Mouse (Mus musculus) forebrain, embryonic 16.5 days (tissue): ENCODE results near the gene Dusp22. TPM values are rescaled to one million over a fixed set of nuclear protein-coding genes. Genes with fewer than 3 reads are reported as not detected.

Experiments
- ATAC-seq: fragments of 200-750 bp; cut with Nextera tagmentation; 2 replicates; pipeline ENCODE4 v1.8.0; 2017; ENCODE audit warnings: mild to moderate bottlenecking, moderate library complexity
- H3K27ac ChIP-seq: fragments of 300-500 bp; sonication (generic); 2 replicates; pipeline ENCODE4 v1.5.1; 2014; ENCODE audit warnings: low read length, control low read depth
- H3K27me3 ChIP-seq: fragments of 300-500 bp; sonication (generic); replicated peaks from 2 replicates; pipeline ENCODE4 v1.6.1; 2014; ENCODE audit warnings: low read length; ENCODE audit not compliant: control insufficient read depth, insufficient read depth
- H3K36me3 ChIP-seq: fragments of 300-500 bp; sonication (generic); 2 replicates; pipeline ENCODE4 v1.6.1; 2014; ENCODE audit not compliant: control insufficient read depth, insufficient read depth
- H3K4me1 ChIP-seq: fragments of 300-500 bp; sonication (generic); replicated peaks from 2 replicates; pipeline ENCODE4 v1.6.1; 2014; ENCODE audit warnings: low read length; ENCODE audit not compliant: control insufficient read depth, insufficient read depth
- H3K4me2 ChIP-seq: fragments of 300-500 bp; sonication (generic); 2 replicates; pipeline ENCODE4 v1.6.1; 2014; ENCODE audit warnings: mild to moderate bottlenecking, low read length, control low read depth
- H3K4me3 ChIP-seq: fragments of 300-500 bp; sonication (generic); replicated peaks from 2 replicates; pipeline ENCODE4 v1.5.1; 2014; ENCODE audit warnings: mild to moderate bottlenecking, low read length, control low read depth
- H3K9ac ChIP-seq: fragments of 300-500 bp; sonication (generic); replicated peaks from 2 replicates; pipeline ENCODE4 v1.6.1; 2014; ENCODE audit warnings: low read depth, low read length, control low read depth
- H3K9me3 ChIP-seq: fragments of 300-500 bp; sonication (generic); 2 replicates; pipeline ENCODE4 v1.6.1; 2016; ENCODE audit warnings: low read length; ENCODE audit not compliant: control insufficient read depth
- WGBS: fragments of 180-500 bp; shearing (Covaris S2); extraction: QIAGEN DNeasy Blood & Tissue Kit; methylation state at CpG from one replicate; pipeline ENCODE4 v1.1.7; 2014; 5-methylcytosine and 5-hydroxymethylcytosine counted together
- polyA plus RNA-seq: library from polyadenylated mRNA; unstranded; fragments of >200 nt; fragmentation: Nextera tagmentation; extraction: Ambion mirVana; gene quantifications from 2 replicates; pipeline ENCODE4 v1.2.1, GENCODE M21; 2015

Gene Dusp22
- polyA plus RNA-seq, 1 experiment from 2014 or later = 15.9 TPM

DNA sequence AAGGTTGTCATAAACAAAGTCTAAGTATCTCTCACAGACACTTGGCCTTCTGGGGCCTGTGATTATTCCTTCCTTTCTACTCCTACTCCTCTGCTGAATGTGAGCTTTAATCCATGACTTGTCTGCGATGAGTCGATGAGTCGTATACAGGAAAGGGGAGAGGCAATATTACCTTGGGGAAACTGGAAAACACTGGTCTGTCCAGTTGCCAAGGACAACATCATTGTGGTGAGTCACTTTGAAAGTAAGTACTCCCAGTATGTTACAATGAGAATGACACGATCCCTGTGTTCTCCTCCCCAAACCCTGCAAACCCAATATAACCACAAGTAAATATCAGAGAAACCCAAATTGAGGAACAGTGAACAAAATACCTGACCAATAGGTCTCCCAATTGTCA lies 17.7 kb upstream of the Dusp22 start:
- Histone ChIP-seq H3K27ac (no peak overlapping the region), H3K4me2 (no peak overlapping the region), H3K4me1 (no peaks in the 10 kb centered on the region), H3K27me3 (no peaks in the 10 kb centered on the region), H3K36me3 (no peaks in the 10 kb centered on the region), H3K9ac (no peak overlapping the region), H3K9me3 (no peaks in the 10 kb centered on the region), H3K4me3 (no peak overlapping the region)
- ATAC-seq = no peak
- WGBS = 87% methylated on average over 4 of the region's 4 CpGs

- no peaks in the 10 kb centered on the region for H3K36me3 ChIP-seq
- H3K9ac ChIP-seq = no peak overlapping the region
- no peaks in the 10 kb centered on the region for H3K9me3 ChIP-seq
- H3K27me3 ChIP-seq = no peaks in the 10 kb centered on the region
- ATAC-seq = no peak
- no peak overlapping the region for H3K4me3 ChIP-seq
- no peaks in the 10 kb centered on the region for H3K4me1 ChIP-seq
- H3K27ac ChIP-seq = no peak overlapping the region
- no peak overlapping the region for H3K4me2 ChIP-seq
Measured at GRCm38 (mm10) chr13:30648461-30648860, 11.3 kb upstream of the Dusp22 start.

- no peak overlapping the region for H3K9ac ChIP-seq
- no peaks in the 10 kb centered on the region for H3K9me3 ChIP-seq
- no peaks in the 10 kb centered on the region for H3K4me1 ChIP-seq
- no peak overlapping the region for H3K4me2 ChIP-seq
- ATAC-seq = no peak
- H3K36me3 ChIP-seq = no peaks in the 10 kb centered on the region
- H3K27ac ChIP-seq = no peak overlapping the region
- no peak overlapping the region for H3K4me3 ChIP-seq
- H3K27me3 ChIP-seq = no peaks in the 10 kb centered on the region
- WGBS = 90% methylated on average over 5 of the region's 5 CpGs
Measured at GRCm38 (mm10) chr13:30649197-30649596, 10.6 kb upstream of the Dusp22 start.

- H3K36me3 ChIP-seq = no peaks in the 10 kb centered on the region
- no peaks in the 10 kb centered on the region for H3K27me3 ChIP-seq
- H3K9me3 ChIP-seq = no peaks in the 10 kb centered on the region
- H3K4me1 ChIP-seq = no peaks in the 10 kb centered on the region
- WGBS = 79% methylated on average over 1 of the region's 1 CpGs
- H3K4me2 ChIP-seq = no peak overlapping the region
- no peak for ATAC-seq
- no peak overlapping the region for H3K27ac ChIP-seq
- H3K4me3 ChIP-seq = no peak overlapping the region
- H3K9ac ChIP-seq = no peak overlapping the region
Measured at GRCm38 (mm10) chr13:30650684-30651083, 9.1 kb upstream of the Dusp22 start.

DNA sequence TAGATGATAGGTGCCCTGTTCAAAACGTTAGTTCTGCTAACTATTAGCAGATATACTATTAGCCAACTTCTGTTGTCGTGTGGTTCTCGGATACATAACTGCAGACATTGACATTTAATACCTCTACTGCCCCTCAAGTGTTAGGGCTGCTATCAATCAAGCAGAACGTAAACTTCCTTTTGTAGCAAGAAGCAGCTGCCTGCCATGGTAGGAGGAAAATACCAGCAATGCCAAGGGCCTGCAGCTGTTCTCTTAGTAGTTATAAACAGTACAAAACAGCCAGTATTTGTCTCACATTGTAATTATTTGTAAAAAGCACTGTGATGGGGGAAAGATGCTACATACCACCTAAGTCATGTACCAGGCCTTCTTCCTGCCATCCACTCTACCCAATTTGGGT lies 6.7 kb upstream of the Dusp22 start:
- Histone ChIP-seq H3K9ac (no peak overlapping the region), H3K4me1 (no peaks in the 10 kb centered on the region), H3K9me3 (no peaks in the 10 kb centered on the region), H3K4me2 (no peak overlapping the region), H3K4me3 (no peak overlapping the region), H3K27me3 (no peaks in the 10 kb centered on the region), H3K27ac (no peak overlapping the region), H3K36me3 (no peaks in the 10 kb centered on the region)
- no peak for ATAC-seq
- 72% methylated on average over 4 of the region's 4 CpGs for WGBS

GRCm38 (mm10) chr13:30654463-30654862 lies 5.3 kb upstream of the Dusp22 start:
- no peak overlapping the region for H3K9ac ChIP-seq
- no peaks in the 10 kb centered on the region for H3K27me3 ChIP-seq
- H3K4me3 ChIP-seq = no peak overlapping the region
- H3K4me1 ChIP-seq = no peaks in the 10 kb centered on the region
- H3K27ac ChIP-seq = no peak overlapping the region
- H3K4me2 ChIP-seq = no peak overlapping the region
- no peaks in the 10 kb centered on the region for H3K36me3 ChIP-seq
- H3K9me3 ChIP-seq = no peaks in the 10 kb centered on the region
- no peak for ATAC-seq
- 78% methylated on average over 5 of the region's 5 CpGs for WGBS

GRCm38 (mm10) chr13:30656909-30657308 lies 2.9 kb upstream of the Dusp22 start:
- Histone ChIP-seq H3K4me2 (no peak overlapping the region), H3K9me3 (no peaks in the 10 kb centered on the region), H3K36me3 (no peaks in the 10 kb centered on the region), H3K4me3 (no peak overlapping the region), H3K9ac (no peak overlapping the region), H3K4me1 (0 out of 2 replicates have a peak, but pooled peaks cover 5% of the 10 kb centered on the region), H3K27ac (no peak overlapping the region), H3K27me3 (no peaks in the 10 kb centered on the region)
- 66% methylated on average over 5 of the region's 5 CpGs for whole genome bisulfite sequencing
- ATAC-seq = no peak

- Histone ChIP-seq H3K4me1 (0 out of 2 replicates have a peak, but pooled peaks cover 5% of the 10 kb centered on the region), H3K27me3 (no peaks in the 10 kb centered on the region), H3K9ac (no peak overlapping the region), H3K27ac (no peak overlapping the region), H3K4me3 (no peak overlapping the region), H3K4me2 (no peak overlapping the region), H3K9me3 (no peaks in the 10 kb centered on the region), H3K36me3 (no peaks in the 10 kb centered on the region)
- 72% methylated on average over 2 of the region's 2 CpGs for WGBS
- ATAC-seq = no peak
Measured at GRCm38 (mm10) chr13:30657779-30658178, 2.0 kb upstream of the Dusp22 start.

- H3K9me3 ChIP-seq = no peaks in the 10 kb centered on the region
Measured at GRCm38 (mm10) chr13:30658201-30658996, 1.4 kb upstream of the Dusp22 start.

More at GRCm38 (mm10) chr13:30658201-30658996, 1.4 kb upstream of the Dusp22 start:
- no peak overlapping the region for H3K9ac ChIP-seq
- no peak overlapping the region for H3K4me3 ChIP-seq
- H3K4me1 ChIP-seq = 0 out of 2 replicates have a peak, but pooled peaks cover 5% of the 10 kb centered on the region
- H3K27me3 ChIP-seq = no peaks in the 10 kb centered on the region
- H3K27ac ChIP-seq = no peak overlapping the region
- WGBS = 83% methylated on average over 2 of the region's 2 CpGs
- no peak for ATAC-seq
- no peak overlapping the region for H3K4me2 ChIP-seq
- H3K36me3 ChIP-seq = no peaks in the 10 kb centered on the region
